Mouse (Mus musculus) T-helper 17 cell (primary cell): Measurements from ENCODE around the gene Senp7.

Experiments
- in situ Hi-C, 2 experiments: fragments of 300-600 bp; cut with MboI, MseI; formaldehyde crosslinking; loops; 1 replicate in 1 of 2; 2 replicates in 1 of 2; pipeline ENCODE4 v1.15.1; 2025; ENCODE audit warnings: high pct_unique_total_duplicates in 2 of 2

Senp7 gene

GRCm38 (mm10) chr16:56122517-56122916 is 74.4 kb downstream of the Senp7 start:
- in situ Hi-C loops = no loop called here

DNA sequence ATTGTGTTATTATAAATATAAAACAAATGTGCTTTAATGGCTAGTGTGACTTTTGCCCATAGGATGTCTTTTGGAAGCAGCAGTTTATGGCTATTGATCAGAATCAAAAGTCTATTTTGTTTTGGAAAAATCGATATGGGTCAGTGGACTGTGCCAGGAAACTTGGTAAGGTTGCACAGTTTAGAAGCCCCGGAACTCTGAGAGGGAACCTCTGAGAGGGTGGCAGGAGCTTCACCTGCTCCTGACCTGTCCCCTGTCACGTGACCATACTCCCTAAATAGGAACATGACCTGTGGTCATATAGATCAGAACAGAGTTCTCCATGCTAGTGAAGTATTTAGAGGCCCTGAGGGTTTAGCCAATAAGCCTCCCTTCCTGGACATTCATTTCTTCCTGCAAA is 75.9 kb downstream of the Senp7 start:
- in situ Hi-C loops = no loop called here

GRCm38 (mm10) chr16:56131666-56132065 is 83.5 kb downstream of the Senp7 start:
- in situ Hi-C loops = loop anchor here in 1 of 2 experiments (25.0 kb wide), 1 partner anchor 1119 kb away; no protein-coding TSS in a partner anchor

- in situ Hi-C loops = loop anchor here in 1 of 2 experiments (25.0 kb wide), 1 partner anchor 1122 kb away; no protein-coding TSS in a partner anchor
Observed at GRCm38 (mm10) chr16:56134149-56134548, 86.0 kb downstream of the Senp7 start.

- in situ Hi-C loops = loop anchor here in 1 of 2 experiments (25.0 kb wide), 1 partner anchor 1125 kb away; no protein-coding TSS in a partner anchor
Observed at GRCm38 (mm10) chr16:56137672-56138071, 89.5 kb downstream of the Senp7 start.

GRCm38 (mm10) chr16:56139921-56140320 is 91.8 kb downstream of the Senp7 start:
- in situ Hi-C loops = loop anchor here in 1 of 2 experiments (25.0 kb wide), 1 partner anchor 1128 kb away; no protein-coding TSS in a partner anchor

DNA sequence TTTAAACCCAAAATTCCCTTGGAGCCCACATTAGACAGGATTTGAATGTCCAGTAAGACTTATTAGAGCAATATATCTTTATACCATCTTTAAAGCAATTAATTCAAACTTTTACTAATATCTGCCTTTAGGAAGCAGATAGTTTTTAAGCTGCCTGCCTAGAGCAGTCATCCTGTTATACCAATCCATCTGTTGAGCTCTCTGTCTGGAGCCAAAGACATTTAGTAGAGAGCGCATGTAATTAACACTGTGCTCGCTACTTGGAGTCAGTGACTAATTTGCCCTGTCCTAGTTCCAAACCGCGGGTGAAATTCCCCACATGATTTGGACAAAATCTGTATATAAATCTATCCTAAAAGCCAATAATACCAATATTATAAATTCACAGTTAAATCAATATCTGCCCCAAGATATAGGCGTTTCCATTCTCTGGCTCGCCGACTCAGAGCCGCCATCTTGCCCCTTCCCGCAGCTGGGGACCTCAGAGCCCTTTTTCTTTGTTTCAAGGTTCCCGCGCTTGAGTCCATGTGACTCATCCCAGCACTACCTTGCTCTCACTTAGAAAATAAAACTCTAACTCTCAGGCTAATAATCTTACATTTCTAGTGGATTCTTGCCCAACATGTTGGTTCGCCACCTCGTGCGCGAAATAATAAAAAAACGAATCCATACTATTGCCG is 96.9 kb downstream of the Senp7 start:
- in situ Hi-C loops = loop anchor here (5.0 to 25.0 kb wide), 2 partner anchors 87 to 1133 kb away; no protein-coding TSS in a partner anchor

DNA sequence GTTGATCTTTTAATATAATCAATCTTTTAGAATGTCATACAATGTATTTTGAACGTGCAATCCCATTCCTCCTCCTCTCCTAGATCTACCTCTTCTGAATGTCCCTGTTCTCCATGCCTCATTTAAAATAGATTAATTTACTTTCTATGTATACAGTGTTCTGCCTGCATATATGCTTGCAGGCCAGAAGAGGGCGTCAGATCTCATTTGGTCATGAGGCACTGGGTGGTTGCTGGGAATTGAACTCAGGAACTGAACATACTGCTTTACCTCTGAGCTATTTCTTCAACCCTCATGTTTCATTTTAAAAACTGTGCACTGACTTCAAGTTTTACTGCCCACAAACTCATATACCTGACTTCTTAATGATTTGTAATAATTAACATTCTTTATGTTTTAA is 99.5 kb downstream of the Senp7 start:
- in situ Hi-C loops = loop anchor here (5.0 to 25.0 kb wide), 2 partner anchors 85 to 1135 kb away; no protein-coding TSS in a partner anchor

DNA sequence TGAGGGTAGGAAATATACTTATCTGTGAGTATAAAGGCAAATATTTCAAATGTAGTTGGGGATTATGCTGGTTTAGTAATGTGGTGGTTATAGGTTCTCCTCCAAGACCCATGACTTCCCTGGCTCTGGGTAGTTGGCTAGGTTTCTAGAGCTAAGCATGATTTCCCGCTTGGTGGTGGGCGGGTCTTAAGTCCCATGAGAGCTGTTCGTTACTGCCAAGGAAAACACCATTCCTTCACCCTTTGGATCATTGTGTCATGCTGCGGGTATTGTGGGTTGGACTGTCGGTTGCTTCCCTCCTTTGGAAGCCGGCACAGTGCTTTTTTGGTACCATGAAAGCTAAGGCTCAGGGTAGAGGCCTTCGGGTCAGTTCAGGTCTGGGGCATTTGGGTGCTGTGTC is 115.3 kb downstream of the Senp7 start:
- in situ Hi-C loops = no loop called here

GRCm38 (mm10) chr16:56170247-56170646 is 122.1 kb downstream of the Senp7 start:
- in situ Hi-C loops = no loop called here

DNA sequence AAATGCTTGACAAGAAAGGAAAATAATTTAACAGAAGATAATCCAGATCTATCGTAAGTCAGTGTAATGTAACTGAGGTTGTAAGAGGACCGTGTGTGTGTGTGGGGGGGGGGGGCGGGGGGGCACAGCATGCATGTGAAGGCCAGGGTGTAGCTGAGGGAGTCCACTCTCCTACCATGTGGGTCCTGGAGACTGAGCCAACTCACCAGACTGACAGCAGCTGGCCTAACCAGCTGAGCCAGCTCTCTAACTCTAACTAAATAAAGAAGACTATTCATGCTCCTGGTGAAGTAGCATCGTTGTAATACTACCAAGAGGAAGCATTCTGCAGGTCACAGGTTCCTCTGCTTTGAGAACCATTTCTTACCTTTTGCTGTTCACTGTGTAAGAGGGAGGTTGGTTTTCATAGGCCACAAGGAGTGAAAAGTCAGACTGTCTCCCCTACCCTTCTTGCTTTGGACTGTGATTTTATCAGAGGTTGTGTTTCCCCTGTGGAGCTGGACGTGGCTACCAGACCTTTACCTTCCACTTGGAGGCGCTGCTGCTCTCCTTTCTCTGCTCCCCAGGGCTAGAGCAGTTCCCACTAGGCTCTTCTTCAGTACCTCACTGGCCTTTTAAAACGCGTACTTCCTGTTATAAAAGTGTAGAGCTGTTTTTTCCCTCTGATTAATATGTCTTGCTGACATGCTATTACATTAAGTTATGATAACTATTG is 127.9 kb downstream of the Senp7 start:
- in situ Hi-C loops = no loop called here

DNA sequence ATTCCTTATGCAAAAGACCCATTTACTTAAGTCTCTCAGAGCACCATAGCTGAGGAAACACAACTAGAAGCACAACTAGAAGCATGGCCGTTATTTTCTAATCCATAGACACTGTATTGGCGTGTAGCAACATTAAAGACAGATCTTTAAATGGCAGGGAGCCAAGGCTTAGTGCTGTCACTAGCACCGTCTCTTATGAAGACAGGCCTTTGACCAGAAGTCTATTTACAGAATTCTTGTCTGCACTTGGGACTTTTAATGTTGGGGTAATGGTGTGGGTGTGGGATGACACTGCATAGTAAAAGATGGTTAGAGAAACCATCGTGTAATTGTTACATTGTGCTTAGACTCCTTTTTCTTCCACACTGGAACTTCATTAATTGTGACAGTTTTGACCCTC is 138.7 kb downstream of the Senp7 start:
- in situ Hi-C loops = no loop called here

DNA sequence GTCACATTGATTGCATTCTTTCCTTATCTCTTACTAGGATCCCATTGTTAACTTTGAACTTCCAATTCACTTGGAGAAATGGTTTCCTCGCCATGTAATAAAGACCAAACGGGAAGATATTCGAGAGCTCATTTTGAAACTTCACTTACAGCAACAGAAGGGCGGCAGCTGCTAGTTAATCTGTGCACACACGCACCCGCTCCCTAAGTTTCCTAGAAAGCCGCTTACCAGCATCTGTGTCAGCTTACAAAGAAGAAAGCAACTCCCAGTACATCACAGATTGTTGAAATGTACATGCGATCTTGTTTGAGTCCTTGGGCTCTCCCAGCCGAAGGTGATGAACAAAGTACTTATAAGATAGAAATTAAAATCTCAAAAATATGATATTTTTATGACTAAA is 140.1 kb downstream of the Senp7 start:
- in situ Hi-C loops = no loop called here

DNA sequence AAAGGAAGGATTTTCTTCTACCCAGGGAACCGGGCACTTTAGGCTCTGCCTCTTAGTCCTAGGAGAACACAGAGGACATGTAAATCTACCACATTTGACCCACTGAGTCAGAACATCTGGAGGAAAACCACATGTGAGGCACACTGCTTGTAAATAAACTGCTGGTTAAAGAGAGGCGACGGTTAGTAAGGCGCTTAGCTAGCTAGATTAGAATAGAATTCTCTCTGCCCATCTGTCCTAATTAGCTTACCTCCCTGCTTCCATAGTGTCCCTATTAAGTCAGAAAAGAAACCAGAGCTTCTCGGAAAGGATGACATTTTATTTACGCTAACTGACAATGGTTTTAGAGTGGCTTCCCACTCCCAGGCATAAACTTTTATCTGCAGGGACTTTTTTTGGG is 155.9 kb downstream of the Senp7 start, which contains the start of gene Impg2:
Impg2 (plus strand) TSS at position 263 of the 400 bp plus-strand sequence.
- in situ Hi-C loops = no loop called here

DNA sequence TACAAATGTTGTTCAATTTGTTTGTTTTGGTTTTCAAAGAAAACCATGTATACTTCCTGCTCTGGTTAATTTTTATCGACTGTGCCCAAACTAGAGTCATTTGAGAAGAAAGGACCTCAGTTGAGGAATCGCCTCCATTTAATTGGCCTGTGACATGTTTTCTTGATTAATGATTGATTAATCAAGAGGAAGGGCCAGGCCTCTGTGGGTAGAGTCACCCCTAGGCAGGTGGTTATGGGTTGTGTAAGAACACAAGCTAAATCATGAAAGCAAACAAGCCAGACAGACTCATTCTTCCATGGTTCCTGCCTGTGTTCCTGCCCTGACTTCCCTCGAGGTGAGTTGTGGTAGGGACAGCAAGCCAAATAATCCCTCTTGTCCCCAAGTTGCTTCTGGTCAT is 164.6 kb downstream of the Senp7 start:
- in situ Hi-C loops = no loop called here

GRCm38 (mm10) chr16:56227686-56228085 is 179.5 kb downstream of the Senp7 start:
- in situ Hi-C loops = no loop called here

DNA sequence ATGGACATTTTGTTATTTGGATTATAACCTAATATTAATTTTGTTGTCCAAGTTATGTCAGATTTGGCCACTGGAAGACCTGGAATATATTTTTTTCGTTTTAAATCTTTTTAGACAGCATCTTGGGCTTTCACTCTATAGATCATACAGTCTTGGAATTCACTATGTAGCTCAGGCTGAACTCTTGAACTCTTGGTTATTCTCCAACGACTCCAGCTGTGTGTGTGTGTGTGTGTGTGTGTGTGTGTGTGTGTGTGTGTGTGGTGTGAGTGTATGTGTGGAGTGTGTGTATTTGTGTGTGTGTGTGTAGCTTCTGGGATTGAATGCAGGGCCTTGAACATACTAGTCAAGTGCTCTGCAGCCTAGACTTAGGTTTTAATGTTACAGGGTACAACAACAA is 181.3 kb downstream of the Senp7 start:
- in situ Hi-C loops = no loop called here

DNA sequence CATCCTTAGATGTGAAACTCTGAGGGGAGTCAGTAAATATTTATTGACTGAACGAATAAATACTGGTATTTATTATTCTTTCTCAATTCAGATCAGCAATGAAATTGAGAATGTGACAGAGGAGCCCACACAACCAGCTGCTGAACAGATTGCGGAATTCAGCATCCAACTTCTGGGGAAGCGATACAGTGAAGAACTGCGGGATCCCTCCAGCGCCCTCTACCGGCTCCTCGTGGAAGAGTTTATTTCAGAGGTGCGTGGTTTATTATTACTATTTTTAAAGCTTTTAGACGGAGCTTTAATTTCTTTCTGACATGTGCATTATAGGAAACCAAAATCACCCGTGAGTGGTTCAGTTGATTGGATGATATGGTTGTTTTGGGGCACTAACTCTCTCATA is 183.2 kb downstream of the Senp7 start:
- in situ Hi-C loops = loop anchor here in 1 of 2 experiments (5.0 kb wide), 1 partner anchor 84 kb away; no protein-coding TSS in a partner anchor

- in situ Hi-C loops = loop anchor here in 1 of 2 experiments (5.0 kb wide), 1 partner anchor 85 kb away; no protein-coding TSS in a partner anchor
Observed at GRCm38 (mm10) chr16:56232736-56233135, 184.6 kb downstream of the Senp7 start.
